Mouse (Mus musculus) central nervous system, embryonic 14 days (tissue): ENCODE results near the gene Taz. TPM values are rescaled to one million over a fixed set of nuclear protein-coding genes. Genes with fewer than 3 reads are reported as not detected.

ENCODE experiments used
- polyA plus RNA-seq: library from polyadenylated mRNA; depleted of rRNA; stranded (reverse); fragments of >200 nt; gene quantifications from 2 replicates; pipeline ENCODE4 v1.2.3, GENCODE M21; 2012; rRNA removed

Taz gene
- polyA plus RNA-seq: 94.8 and 95.4 TPM in 2 replicates

GRCm38 (mm10) chrX:74281732-74282394 lies at the start of gene Taz, which contains the start of gene Dnase1l1:
Gene Taz (plus strand): TSS chrX:74281912.
Gene Dnase1l1 (minus strand): TSS chrX:74282337.

DNA sequence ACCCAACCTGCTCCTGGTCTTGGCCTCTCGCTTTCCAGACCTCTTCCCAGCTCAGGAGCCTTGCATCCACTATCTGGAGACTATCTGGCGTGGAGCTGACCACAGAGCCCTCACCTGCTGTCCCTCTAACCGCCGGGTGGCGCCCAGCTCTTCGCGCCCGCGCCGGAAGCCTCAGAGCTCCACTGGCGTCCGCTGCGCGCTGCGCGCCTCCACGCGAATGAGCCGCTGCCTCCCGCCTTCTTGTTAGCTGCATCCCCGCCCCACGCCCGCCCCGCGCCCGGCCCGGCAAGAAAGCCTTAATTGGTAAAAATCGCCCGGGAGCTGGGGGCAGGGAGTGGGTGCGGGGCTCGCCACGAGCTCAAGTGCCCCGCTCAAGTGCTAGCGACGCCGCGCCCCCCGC lies 32.1 kb upstream of the Taz start, which contains the start of gene Flna:
TSS of gene Flna (minus strand) at position 206 of the 400 bp plus-strand sequence.

DNA sequence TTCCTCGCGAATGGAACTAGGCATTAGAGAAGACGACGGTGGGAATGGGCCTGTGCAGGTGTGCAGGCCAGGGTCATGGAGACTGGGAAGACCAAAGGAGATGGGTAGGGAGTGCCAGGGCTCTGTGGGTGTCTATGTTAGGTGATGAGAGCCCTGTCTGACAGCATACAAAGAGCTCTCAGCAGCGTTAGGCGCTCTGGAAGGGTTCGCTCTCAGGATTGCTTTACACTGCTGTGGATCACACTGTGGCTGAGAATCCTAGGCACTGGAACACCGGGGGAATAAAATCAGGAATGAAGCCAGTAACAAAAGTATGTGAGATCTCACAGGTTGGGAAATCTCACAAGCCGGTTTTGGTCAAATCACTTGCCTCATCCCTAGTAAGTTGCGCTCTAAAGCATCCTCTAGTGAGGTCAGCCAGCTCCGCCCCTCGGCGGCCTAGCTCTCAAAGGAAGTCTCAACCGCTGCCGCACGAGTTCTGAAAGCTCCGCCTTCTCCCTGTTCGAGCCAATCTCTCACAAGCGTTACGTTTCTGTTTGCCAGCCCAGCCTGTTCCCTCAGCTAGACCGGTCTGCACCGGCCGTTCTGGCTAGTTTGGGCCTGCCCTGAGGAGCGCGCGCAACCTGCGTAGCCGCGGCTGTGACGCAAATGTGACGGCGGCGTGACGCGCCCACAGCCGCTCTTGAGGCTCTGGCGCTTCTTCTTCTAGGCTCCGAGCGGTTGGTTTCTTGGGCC lies 27.4 kb upstream of the Taz start, which contains the start of gene Emd:
TSS of gene Emd (plus strand) at position 535 of the 735 bp plus-strand sequence.

GRCm38 (mm10) chrX:74270062-74270901 lies 11.4 kb upstream of the Taz start, which contains the start of gene Rpl10:
Gene Rpl10 (plus strand): TSS chrX:74270812.

GRCm38 (mm10) chrX:74296538-74297448 lies 15.1 kb downstream of the Taz start, which contains the start of gene Atp6ap1:
Gene Atp6ap1 (plus strand): TSS chrX:74297097.

GRCm38 (mm10) chrX:74304867-74305700 lies 23.4 kb downstream of the Taz start, which contains the start of gene Gdi1:
Gene Gdi1 (plus strand): TSS chrX:74304998.

GRCm38 (mm10) chrX:74312540-74313464 lies 31.1 kb downstream of the Taz start, which contains the start of gene Fam50a:
Gene Fam50a (plus strand): TSS chrX:74313033.

DNA sequence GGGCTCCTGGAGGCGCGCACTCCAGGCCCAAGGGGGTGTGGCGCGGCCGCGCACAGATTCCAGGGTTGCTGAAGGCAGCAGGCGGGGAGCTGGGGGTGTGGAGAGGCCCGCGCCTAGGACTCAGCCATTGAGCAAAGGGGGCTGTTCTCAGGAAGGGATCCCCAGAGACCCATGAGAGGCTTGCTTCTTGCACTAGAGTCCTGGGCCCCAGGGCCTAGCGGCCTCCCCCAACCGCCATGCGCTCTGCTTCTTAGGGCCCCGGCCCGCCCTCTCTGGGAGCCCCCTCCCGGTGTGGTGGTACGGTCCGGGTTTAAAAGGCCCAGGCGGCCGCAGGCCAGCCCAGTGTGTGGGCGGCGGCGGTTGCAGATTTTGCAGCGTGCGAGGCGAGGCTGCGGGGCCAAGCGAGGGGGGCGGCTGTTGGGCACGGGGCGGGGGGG lies 47.0 kb downstream of the Taz start, which contains the start of gene Plxna3:
TSS of gene Plxna3 (plus strand) at position 342 of the 437 bp plus-strand sequence.

Other genes starting within 250 kb of the Taz start
- 0.13 TPM in 1 of 2 replicates, not detected in the other for gene Opn1mw, start 154.4 kb upstream of the Taz start, polyA plus RNA-seq
- gene Mecp2, start 146.5 kb upstream of the Taz start, polyA plus RNA-seq: 25.4 and 27.4 TPM in 2 replicates
- gene Tex28, start 114.1 kb upstream of the Taz start, polyA plus RNA-seq: not detected in 2 replicates
- gene Tktl1, start 104.7 kb upstream of the Taz start, polyA plus RNA-seq: not detected in 2 replicates
- 442 and 468 TPM in 2 replicates for gene Flna, start 32.1 kb upstream of the Taz start, polyA plus RNA-seq
- gene Emd, start 27.2 kb upstream of the Taz start, polyA plus RNA-seq: 87.2 and 92.3 TPM in 2 replicates
- gene Rpl10, start 11.1 kb upstream of the Taz start, polyA plus RNA-seq: 1,398 and 1,478 TPM in 2 replicates
- 5.3 and 7.1 TPM in 2 replicates for gene Dnase1l1, start 425 bp downstream of the Taz start, polyA plus RNA-seq
- gene Atp6ap1, start 15.2 kb downstream of the Taz start, polyA plus RNA-seq: 262 and 275 TPM in 2 replicates
- 1,288 and 1,327 TPM in 2 replicates for gene Gdi1, start 23.1 kb downstream of the Taz start, polyA plus RNA-seq
- gene Fam50a, start 31.1 kb downstream of the Taz start, polyA plus RNA-seq: 48.8 and 49.0 TPM in 2 replicates
- 261 and 268 TPM in 2 replicates for gene Plxna3, start 47.2 kb downstream of the Taz start, polyA plus RNA-seq
- 87.3 and 99.6 TPM in 2 replicates for gene Lage3, start 71.7 kb downstream of the Taz start, polyA plus RNA-seq
- gene Ubl4a, start 91.3 kb downstream of the Taz start, polyA plus RNA-seq: 56.7 and 57.7 TPM in 2 replicates
- gene Slc10a3, start 91.4 kb downstream of the Taz start, polyA plus RNA-seq: 5.7 and 7.1 TPM in 2 replicates
- 36.2 and 39.6 TPM in 2 replicates for gene Fam3a, start 111.4 kb downstream of the Taz start, polyA plus RNA-seq
- gene Ikbkg, start 111.4 kb downstream of the Taz start, polyA plus RNA-seq: 18.0 and 19.5 TPM in 2 replicates
- 44.7 and 48.8 TPM in 2 replicates for gene G6pdx, start 147.3 kb downstream of the Taz start, polyA plus RNA-seq
- gene Gm6880, start 199.5 kb downstream of the Taz start, polyA plus RNA-seq: 0.12 TPM in 1 of 2 replicates, not detected in the other